Mouse (Mus musculus) layer of hippocampus, postnatal 36 days (tissue): ENCODE measurements around the gene Zbtb34. TPM values are rescaled to one million over a fixed set of nuclear protein-coding genes. Genes with fewer than 3 reads are reported as not detected.
A peak's percentile ranks its signal among the peaks of the same experiment; 100 is the strongest.

Experiments
- DNase-seq, 2 experiments: peaks; one replicate each; pipeline ENCODE4 v3.0.0; 2022
- total RNA-seq, 2 experiments: library from RNA; stranded (reverse); gene quantifications; 2 replicates each; pipeline ENCODE4 v1.2.3; 2021

The Zbtb34 gene
- total RNA-seq, 2 experiments from 2014 or later: 12.5 to 14.2 TPM

GRCm38 (mm10) chr2:33445741-33446140 lies 14.6 kb upstream of the Zbtb34 start:
- no peak for DNase-seq

GRCm38 (mm10) chr2:33444862-33445261 lies 13.7 kb upstream of the Zbtb34 start:
- no peak for DNase-seq

- peak; percentile 62 to 70 for DNase-seq
These were observed 13.2 kb upstream of the Zbtb34 start for GRCm38 (mm10) chr2:33444358-33444757.

GRCm38 (mm10) chr2:33442701-33443100 lies 11.6 kb upstream of the Zbtb34 start:
- no peak for DNase-seq

- DNase-seq: no peak
These were observed 9.8 kb upstream of the Zbtb34 start for GRCm38 (mm10) chr2:33440893-33441292.

- no peak for DNase-seq
These were observed 9.0 kb upstream of the Zbtb34 start for GRCm38 (mm10) chr2:33439980-33440670.

GRCm38 (mm10) chr2:33439471-33439881 lies 8.4 kb upstream of the Zbtb34 start:
- DNase-seq: no peak

GRCm38 (mm10) chr2:33438377-33438776 lies 7.3 kb upstream of the Zbtb34 start:
- no peak for DNase-seq

- no peak for DNase-seq
These were observed 6.1 kb upstream of the Zbtb34 start for GRCm38 (mm10) chr2:33437184-33437583.

GRCm38 (mm10) chr2:33436035-33436580 lies 5.0 kb upstream of the Zbtb34 start:
- no peak for DNase-seq

- no peak for DNase-seq
These were observed 4.0 kb upstream of the Zbtb34 start for GRCm38 (mm10) chr2:33435036-33435650.

- no peak for DNase-seq
These were observed 1.8 kb upstream of the Zbtb34 start for GRCm38 (mm10) chr2:33432877-33433276.

GRCm38 (mm10) chr2:33430081-33430770 lies 898 bp downstream of the Zbtb34 start:
- no peak for DNase-seq

GRCm38 (mm10) chr2:33429339-33429738 lies 1.8 kb downstream of the Zbtb34 start:
- no peak for DNase-seq

GRCm38 (mm10) chr2:33426640-33427398 lies 4.3 kb downstream of the Zbtb34 start:
- DNase-seq: no peak

GRCm38 (mm10) chr2:33417454-33417853 lies 13.7 kb downstream of the Zbtb34 start:
- no peak for DNase-seq

- DNase-seq: no peak
These were observed 17.1 kb downstream of the Zbtb34 start for GRCm38 (mm10) chr2:33414019-33414418.

GRCm38 (mm10) chr2:33412111-33412510 lies 19.0 kb downstream of the Zbtb34 start:
- no peak for DNase-seq

GRCm38 (mm10) chr2:33403511-33404003 lies 27.6 kb downstream of the Zbtb34 start:
- no peak for DNase-seq

GRCm38 (mm10) chr2:33402638-33403037 lies 28.5 kb downstream of the Zbtb34 start:
- DNase-seq: no peak

GRCm38 (mm10) chr2:33402236-33402635 lies 28.9 kb downstream of the Zbtb34 start:
- peak; percentile 69 to 75 for DNase-seq

- no peak for DNase-seq
These were observed 29.9 kb downstream of the Zbtb34 start for GRCm38 (mm10) chr2:33401217-33401616.
